In genomic region chr10:79834769-79835398, GRCm38 (mm10) we compare ENCODE assay signal across 9 mouse cellular contexts. TPM values are rescaled to one million over a fixed set of nuclear protein-coding genes. Genes with fewer than 3 reads are reported as not detected.
A peak's percentile ranks its signal among the peaks of the same experiment; 100 is the strongest.
DNase-seq lines count a peak whose midpoint lies in the region; ATAC-seq lines count a peak whose summit lies in the region.
"Had no signal": no experiment of that assay in that cellular context is flagged by ENCODE, and none has a peak within 500 bp of the region (broad histone marks: within the 10 kb centered on the region; RNA-seq: fewer than 3 reads in every experiment).

No protein-coding gene starts in this region.

- H3K36me3 ChIP-seq in intestine, embryonic 14.5 days (ENCODE audit: control insufficient read depth, insufficient read depth, low read length): no peaks in the 10 kb centered on the region
- H3K36me3 ChIP-seq in midbrain, embryonic 16.5 days (ENCODE audit: control insufficient read depth, insufficient read depth, low read length): no peaks in the 10 kb centered on the region
- H3K36me3 ChIP-seq in stomach, embryonic 15.5 days: no peaks in the 10 kb centered on the region
- H3K36me3 ChIP-seq: embryonic facial prominence, embryonic 13.5 days had no signal

- H3K9ac ChIP-seq in intestine, embryonic 14.5 days (ENCODE audit: low read length): no peak overlapping the region
- H3K9ac ChIP-seq in midbrain, embryonic 16.5 days (ENCODE audit: low read depth, low read length): no peak overlapping the region
- H3K9ac ChIP-seq in stomach, embryonic 15.5 days: no peak overlapping the region
- H3K9ac ChIP-seq: embryonic facial prominence, embryonic 13.5 days had no signal

- no peak overlapping the region for H3K27ac ChIP-seq in intestine, embryonic 14.5 days (ENCODE audit: low read depth)
- H3K27ac ChIP-seq in midbrain, embryonic 16.5 days (ENCODE audit: low read length): no peak overlapping the region
- no peak overlapping the region for H3K27ac ChIP-seq in stomach, embryonic 15.5 days
- H3K27ac ChIP-seq: embryonic facial prominence, embryonic 13.5 days had no signal

- peak; percentile 86 for ATAC-seq in frontal cortex, adult (ENCODE audit: low TSS enrichment)
- peak; percentile 65 for ATAC-seq in intestine, embryonic 14.5 days (replicated peaks; ENCODE audit: low FRiP score, low TSS enrichment, low read depth)
- peak; percentile 58 for ATAC-seq in midbrain, embryonic 16.5 days
- ATAC-seq in stomach, embryonic 15.5 days (ENCODE audit: insufficient read depth, low FRiP score, low read depth): peak; percentile 53

- no peak overlapping the region for H3K4me3 ChIP-seq in intestine, embryonic 14.5 days (ENCODE audit: low read depth, low read length)
- H3K4me3 ChIP-seq in midbrain, embryonic 16.5 days (ENCODE audit: low read depth, low read length): no peak overlapping the region
- no peak overlapping the region for H3K4me3 ChIP-seq in stomach, embryonic 15.5 days (replicated peaks)
- H3K4me3 ChIP-seq: embryonic facial prominence, embryonic 13.5 days had no signal

- no peak overlapping the region for H3K4me2 ChIP-seq in intestine, embryonic 14.5 days (ENCODE audit: low read length)
- H3K4me2 ChIP-seq in midbrain, embryonic 16.5 days (ENCODE audit: low read length): no peak overlapping the region
- H3K4me2 ChIP-seq in stomach, embryonic 15.5 days: no peak overlapping the region
- H3K4me2 ChIP-seq: embryonic facial prominence, embryonic 13.5 days had no signal

- 22% methylated on average over 9 of the region's 9 CpGs for WGBS in intestine, embryonic 14.5 days
- WGBS in midbrain, embryonic 16.5 days: 25% methylated on average over 9 of the region's 9 CpGs
- WGBS in stomach, embryonic 15.5 days: 19% methylated on average over 9 of the region's 9 CpGs

- H3K27me3 ChIP-seq in intestine, embryonic 14.5 days (replicated peaks; ENCODE audit: control insufficient read depth, insufficient read depth, low read length): no peaks in the 10 kb centered on the region
- H3K27me3 ChIP-seq in midbrain, embryonic 16.5 days (ENCODE audit: control insufficient read depth, insufficient read depth, low read depth, low read length): no peaks in the 10 kb centered on the region
- no peaks in the 10 kb centered on the region for H3K27me3 ChIP-seq in stomach, embryonic 15.5 days (replicated peaks)
- H3K27me3 ChIP-seq: embryonic facial prominence, embryonic 13.5 days had no signal

- DNase-seq in right cerebral cortex, adult 18-20 months: peak; percentile 79
- DNase-seq in right cerebral cortex, postnatal 36 days (ENCODE audit: low spot score in 2 of 2): no peak
- peak; percentile 74 for DNase-seq in cerebellum, adult 8-10 months
- DNase-seq in intestine, embryonic 14.5 days (ENCODE audit: low spot score): peak; percentile 89
- peak; percentile 75 for DNase-seq in liver

- H3K9me3 ChIP-seq in intestine, embryonic 14.5 days (ENCODE audit: control insufficient read depth, low read length): no peaks in the 10 kb centered on the region; the same call in 1 of the 2 replicates
- H3K9me3 ChIP-seq in midbrain, embryonic 16.5 days (replicated peaks; ENCODE audit: control insufficient read depth, low read length, poor library complexity, severe bottlenecking): no peaks in the 10 kb centered on the region
- H3K9me3 ChIP-seq in stomach, embryonic 15.5 days: no peaks in the 10 kb centered on the region
- H3K9me3 ChIP-seq: embryonic facial prominence, embryonic 13.5 days had no signal

- 0 out of 2 replicates have a peak, but pooled peaks cover 4% of the 10 kb centered on the region for H3K4me1 ChIP-seq in intestine, embryonic 14.5 days (replicated peaks; ENCODE audit: control insufficient read depth, insufficient read depth, low read length)
- no peaks in the 10 kb centered on the region for H3K4me1 ChIP-seq in midbrain, embryonic 16.5 days (ENCODE audit: control insufficient read depth, insufficient read depth, low read length)
- H3K4me1 ChIP-seq in stomach, embryonic 15.5 days: peaks cover 2% of the 10 kb centered on the region; the same call in 1 of the 2 replicates

RNA-seq across cellular contexts. Expression of gene Misp, which starts 14.1 kb away (rescaled TPM):
- 78.3 and 87.9 TPM in 2 replicates for polyA plus RNA-seq in intestine, embryonic 14.5 days (2014; fragmentation: Nextera tagmentation; extraction: Ambion mirVana)
- 0.34 and 0.73 TPM in 2 replicates for polyA plus RNA-seq in midbrain, embryonic 16.5 days (2015; fragmentation: Nextera tagmentation; extraction: Ambion mirVana)
- polyA plus RNA-seq in stomach, embryonic 15.5 days (2015; fragmentation: Nextera tagmentation; extraction: Ambion mirVana): 50.0 and 67.2 TPM in 2 replicates

RNA-seq across cellular contexts. Expression of gene Ptbp1, which starts 19.3 kb away (rescaled TPM):
- 286 and 291 TPM in 2 replicates for polyA plus RNA-seq in intestine, embryonic 14.5 days (2014; fragmentation: Nextera tagmentation; extraction: Ambion mirVana)
- 58.8 and 65.1 TPM in 2 replicates for polyA plus RNA-seq in midbrain, embryonic 16.5 days (2015; fragmentation: Nextera tagmentation; extraction: Ambion mirVana)
- polyA plus RNA-seq in stomach, embryonic 15.5 days (2015; fragmentation: Nextera tagmentation; extraction: Ambion mirVana): 295 and 299 TPM in 2 replicates

RNA-seq across cellular contexts. Expression of gene Prtn3, which starts 39.4 kb away (rescaled TPM):
- 5.2 and 5.9 TPM in 2 replicates for polyA plus RNA-seq in intestine, embryonic 14.5 days (2014; fragmentation: Nextera tagmentation; extraction: Ambion mirVana)
- polyA plus RNA-seq in midbrain, embryonic 16.5 days (2015; fragmentation: Nextera tagmentation; extraction: Ambion mirVana): 12.5 and 12.7 TPM in 2 replicates
- polyA plus RNA-seq in stomach, embryonic 15.5 days (2015; fragmentation: Nextera tagmentation; extraction: Ambion mirVana): 5.2 and 10.6 TPM in 2 replicates

RNA-seq across cellular contexts. Expression of gene Plppr3, which starts 39.5 kb away (rescaled TPM):
- 38.8 and 46.4 TPM in 2 replicates for polyA plus RNA-seq in intestine, embryonic 14.5 days (2014; fragmentation: Nextera tagmentation; extraction: Ambion mirVana)
- 471 and 472 TPM in 2 replicates for polyA plus RNA-seq in midbrain, embryonic 16.5 days (2015; fragmentation: Nextera tagmentation; extraction: Ambion mirVana)
- 32.9 and 36.1 TPM in 2 replicates for polyA plus RNA-seq in stomach, embryonic 15.5 days (2015; fragmentation: Nextera tagmentation; extraction: Ambion mirVana)

RNA-seq across cellular contexts. Expression of gene Palm, which starts 41.5 kb away (rescaled TPM):
- polyA plus RNA-seq in intestine, embryonic 14.5 days (2014; fragmentation: Nextera tagmentation; extraction: Ambion mirVana): 63.4 and 66.2 TPM in 2 replicates
- polyA plus RNA-seq in midbrain, embryonic 16.5 days (2015; fragmentation: Nextera tagmentation; extraction: Ambion mirVana): 318 and 333 TPM in 2 replicates
- polyA plus RNA-seq in stomach, embryonic 15.5 days (2015; fragmentation: Nextera tagmentation; extraction: Ambion mirVana): 53.3 and 54.1 TPM in 2 replicates

Comparison
In these comparisons a context has a peak if more than half of its experiments do, and no peak if none do; other contexts are left out.
1. DNase-seq: peak in right cerebral cortex, adult 18-20 months (single experiment), cerebellum, adult 8-10 months (single experiment), intestine, embryonic 14.5 days (single experiment) and liver (single experiment); none in right cerebral cortex, postnatal 36 days (0 of 2).
2. RNA of gene Misp, which starts 14.1 kb away (polyA plus RNA-seq): 78.3 to 87.9 TPM in intestine, embryonic 14.5 days and 50.0 to 67.2 TPM in stomach, embryonic 15.5 days; 0.34 to 0.73 TPM in midbrain, embryonic 16.5 days; every median in the first group is over 10 times any median in the second.
3. Peak in every context shown above with its lines, with median percentiles within 50 percentile points of each other: ATAC-seq.